Mouse (Mus musculus) naive thymus-derived CD4-positive, alpha-beta T cell, adult 2 months (primary cell): ENCODE data around the gene Gm10436.
"Not testable (repeated sequence)": the region's sequence is repeated elsewhere in the genome, so short reads cannot be mapped to it uniquely, and the experiment has no call there.

Experiments
- DNase-seq: peaks from one replicate; pipeline ENCODE4 v3.0.0-alpha.2; 2011; ENCODE audit warnings: low read depth

Gm10436 gene

DNA sequence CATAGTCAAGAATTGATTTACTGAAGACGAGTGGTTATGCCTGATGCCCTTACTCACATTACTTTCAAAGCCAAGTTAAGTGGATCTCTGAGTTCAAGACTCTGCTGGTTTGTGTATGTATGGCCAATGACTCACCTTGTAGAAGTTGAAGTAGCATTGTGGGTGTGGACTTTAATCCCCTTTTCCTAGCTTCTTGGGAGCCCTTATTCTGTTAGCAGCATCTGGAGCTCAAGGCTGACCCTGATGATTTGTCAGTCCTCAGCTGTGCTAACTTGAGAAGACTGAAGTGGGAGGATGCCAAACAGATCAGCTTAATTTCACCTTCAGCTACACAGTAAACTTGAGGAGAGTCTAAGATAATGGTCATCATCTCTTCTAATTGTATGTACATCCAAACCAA is at the start of gene Gm10436:
Gene Gm10436 (minus strand): TSS at position 101 of the 400 bp plus-strand sequence.
- not testable (repeated sequence) for DNase-seq

DNA sequence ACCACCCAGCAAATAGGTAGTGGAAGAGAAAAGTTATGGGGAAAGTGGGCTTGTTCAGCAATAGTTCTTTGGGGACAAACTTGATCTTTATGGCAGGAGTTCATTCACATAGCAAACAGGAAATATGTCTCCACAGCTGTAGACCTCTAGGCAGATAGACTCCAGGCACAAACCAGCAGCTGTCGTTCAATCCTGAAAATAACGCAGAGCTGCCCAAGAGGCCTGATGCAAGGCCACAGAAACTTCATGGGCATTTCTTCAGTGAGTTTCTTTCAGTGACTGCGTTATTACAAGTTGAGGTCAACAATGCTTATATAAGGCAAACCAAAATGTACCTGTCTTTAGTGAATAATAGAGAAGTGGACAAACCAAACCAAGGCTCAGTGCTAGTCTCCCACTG is 37.5 kb upstream of the Gm10436 start:
- no peak for DNase-seq

DNA sequence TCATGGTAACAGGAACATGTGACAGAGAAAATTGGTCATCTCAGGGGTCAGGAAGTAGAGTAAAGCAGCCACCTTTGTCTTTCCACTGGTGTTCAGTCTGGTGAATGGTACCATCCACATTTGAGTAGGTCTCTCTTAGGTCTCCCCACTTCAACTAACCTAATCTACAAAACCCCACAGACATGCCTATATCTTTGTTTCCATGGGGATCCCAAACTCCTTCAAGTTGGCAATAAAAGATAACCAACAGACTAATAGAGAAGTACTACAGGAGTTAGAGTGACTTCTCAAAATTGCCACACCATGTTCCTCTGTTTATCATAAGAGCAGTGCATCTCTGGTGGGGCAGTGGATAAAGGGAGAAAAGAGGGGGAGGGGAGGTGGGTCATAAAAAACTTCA is 36.2 kb upstream of the Gm10436 start:
- DNase-seq: not testable (repeated sequence)

DNA sequence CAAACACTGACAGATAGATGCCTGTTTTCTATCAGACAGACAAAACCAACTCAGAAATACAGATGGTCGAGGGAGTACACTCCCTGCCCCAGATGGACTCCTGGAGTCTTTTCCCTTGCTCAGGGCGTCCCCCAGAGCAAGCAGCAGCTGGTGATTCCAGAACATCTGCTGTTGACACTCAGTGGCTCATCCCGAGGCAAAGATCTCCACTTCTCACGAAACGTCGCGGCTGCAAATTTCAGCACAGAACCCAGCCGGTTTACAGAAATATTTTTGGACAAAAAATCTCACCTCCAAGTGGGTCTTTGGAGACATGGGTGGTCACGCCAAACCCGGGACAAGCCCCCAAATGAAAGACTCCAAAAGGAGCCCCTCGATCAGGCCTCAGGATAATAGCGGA is 32.7 kb upstream of the Gm10436 start:
- DNase-seq: no peak

DNA sequence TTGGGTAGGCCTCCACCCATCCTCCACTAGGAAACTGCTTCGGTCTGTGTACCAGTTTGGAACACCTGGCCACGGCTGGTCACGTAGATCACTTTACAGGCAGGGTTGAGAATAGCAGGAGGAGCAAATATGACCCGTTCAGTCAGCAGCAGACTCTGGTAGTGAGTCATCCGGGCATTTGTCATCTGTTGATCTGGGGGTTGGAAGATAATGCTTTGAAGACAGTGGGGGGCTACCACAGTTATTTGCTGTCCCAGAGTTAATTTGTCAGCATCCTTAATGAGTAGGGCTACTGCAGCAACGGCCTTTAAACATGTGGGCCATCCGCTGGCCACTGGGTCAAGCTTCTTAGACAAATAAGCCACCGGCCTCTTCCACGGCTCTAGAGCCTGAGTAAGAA is 29.6 kb upstream of the Gm10436 start:
- DNase-seq: not testable (repeated sequence)

DNA sequence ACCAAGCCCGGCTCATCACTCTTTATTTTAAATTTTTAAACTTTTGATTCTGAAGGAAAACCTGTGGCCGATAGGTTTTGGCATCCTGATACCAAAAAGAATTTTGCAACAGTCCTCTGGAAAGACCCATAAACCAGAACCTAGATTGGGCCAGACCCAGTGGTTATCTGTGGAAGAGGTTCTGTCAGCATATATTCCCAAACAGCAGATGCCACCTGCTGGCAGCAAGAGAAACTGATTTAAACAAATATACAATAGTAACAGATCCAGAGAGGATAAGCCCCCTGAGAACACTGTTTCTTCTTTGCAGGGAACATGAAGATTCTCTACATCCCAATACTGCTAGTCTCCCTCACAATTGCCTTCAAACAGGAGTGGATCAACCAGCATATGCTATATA is 20.9 kb upstream of the Gm10436 start:
- no peak for DNase-seq
